In the genomic region with DNA sequence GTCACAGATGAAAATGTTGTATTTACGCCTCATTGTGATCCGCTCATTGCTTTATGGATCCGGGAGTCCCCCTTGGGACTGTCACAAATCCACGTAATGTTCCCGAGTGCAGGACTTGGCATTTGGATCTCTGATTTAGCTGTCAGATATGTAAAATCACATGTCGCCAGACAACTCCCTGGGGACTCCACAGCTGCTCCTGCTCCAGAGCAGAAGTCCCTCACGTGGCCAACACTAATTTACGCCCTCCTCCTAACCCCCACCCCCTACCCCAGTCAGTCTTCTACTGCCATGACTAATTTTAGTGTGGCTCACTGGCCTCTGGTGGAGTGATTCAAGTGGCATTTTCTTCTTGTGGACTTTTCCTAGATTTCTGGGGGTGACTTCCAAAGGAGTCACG, we compare ENCODE assay signal across 11 mouse cellular contexts.
A peak's percentile ranks its signal among the peaks of the same experiment; 100 is the strongest.
DNase-seq lines count a peak whose midpoint lies in the region; ATAC-seq and TF ChIP-seq lines count a peak whose summit lies in the region.
"Had no signal": no experiment of that assay in that cellular context is flagged by ENCODE, and none has a peak within 500 bp of the region (broad histone marks: within the 10 kb centered on the region; RNA-seq: fewer than 3 reads in every experiment).

No protein-coding gene starts in this region.

- H3K4me1 ChIP-seq in hindbrain, postnatal 0 days (ENCODE audit: insufficient read depth, low read length) = no peaks in the 10 kb centered on the region
- H3K4me1 ChIP-seq in hindbrain, embryonic 14.5 days (replicated peaks; ENCODE audit: control insufficient read depth, insufficient read depth, low read length) = peaks cover 8% of the 10 kb centered on the region; the same call in 1 of the 2 replicates
- no peaks in the 10 kb centered on the region for H3K4me1 ChIP-seq in embryonic facial prominence, embryonic 11.5 days (ENCODE audit: control insufficient read depth, insufficient read depth, low read length)
- H3K4me1 ChIP-seq: hindbrain, embryonic 15.5 days had no signal

- TF ChIP-seq CTCF in hindbrain, postnatal 0 days (IDR thresholded peaks at IDR 0.05; ENCODE audit: low read depth) = no peak

- ATAC-seq in hindbrain, postnatal 0 days = no peak
- no peak for ATAC-seq in hindbrain, embryonic 14.5 days (ENCODE audit: low FRiP score)
- ATAC-seq in embryonic facial prominence, embryonic 11.5 days (replicated peaks; ENCODE audit: insufficient number of reproducible peaks, low FRiP score, low TSS enrichment, low read depth) = no peak

- WGBS in hindbrain, postnatal 0 days = 42% methylated on average over 9 of the region's 9 CpGs
- 33% methylated on average over 9 of the region's 9 CpGs for WGBS in hindbrain, embryonic 14.5 days
- WGBS in embryonic facial prominence, embryonic 11.5 days = 54% methylated on average over 9 of the region's 9 CpGs

- H3K27ac ChIP-seq in hindbrain, postnatal 0 days = no peak overlapping the region
- H3K27ac ChIP-seq in hindbrain, embryonic 14.5 days = no peak overlapping the region
- no peak overlapping the region for H3K27ac ChIP-seq in embryonic facial prominence, embryonic 11.5 days (replicated peaks; ENCODE audit: low read depth, low read length)
- H3K27ac ChIP-seq: hindbrain, embryonic 15.5 days; limb, embryonic 13.5 days had no signal

- no peaks in the 10 kb centered on the region for H3K36me3 ChIP-seq in hindbrain, postnatal 0 days (ENCODE audit: insufficient read depth, low read length)
- H3K36me3 ChIP-seq in hindbrain, embryonic 14.5 days (replicated peaks; ENCODE audit: control insufficient read depth, insufficient read depth) = no peaks in the 10 kb centered on the region
- no peaks in the 10 kb centered on the region for H3K36me3 ChIP-seq in embryonic facial prominence, embryonic 11.5 days (replicated peaks; ENCODE audit: control insufficient read depth, insufficient read depth, low read depth, low read length)
- H3K36me3 ChIP-seq: hindbrain, embryonic 15.5 days; limb, embryonic 13.5 days had no signal

- no peaks in the 10 kb centered on the region for H3K9me3 ChIP-seq in hindbrain, postnatal 0 days (ENCODE audit: low read length)
- no peaks in the 10 kb centered on the region for H3K9me3 ChIP-seq in hindbrain, embryonic 14.5 days (ENCODE audit: control insufficient read depth, low read length)
- no peaks in the 10 kb centered on the region for H3K9me3 ChIP-seq in embryonic facial prominence, embryonic 11.5 days (replicated peaks; ENCODE audit: control insufficient read depth, low read length)
- H3K9me3 ChIP-seq: hindbrain, embryonic 15.5 days; limb, embryonic 13.5 days had no signal

- DNase-seq in hindbrain, postnatal 0 days (ENCODE audit: low spot score) = peak; percentile 22
- no peak for DNase-seq in hindbrain, embryonic 14.5 days (ENCODE audit: low spot score)
- DNase-seq in B cell, adult 2 months = peak; percentile 51 to 58
- peak; percentile 46 for DNase-seq in embryonic facial prominence, embryonic 11.5 days (ENCODE audit: low spot score)
- peak; percentile 38 for DNase-seq in kidney, postnatal 14 days
- DNase-seq in right cerebral cortex, adult 2 months (ENCODE audit: low spot score in 2 of 2) = no peak
- no peak for DNase-seq in cerebellum, postnatal 25 days
- no peak for DNase-seq in adrenal gland, adult 2 months
- DNase-seq: thymus, postnatal 36 days had no signal

- no peak overlapping the region for H3K4me2 ChIP-seq in hindbrain, postnatal 0 days (ENCODE audit: low read depth, low read length)
- H3K4me2 ChIP-seq in hindbrain, embryonic 14.5 days (replicated peaks) = no peak overlapping the region
- no peak overlapping the region for H3K4me2 ChIP-seq in embryonic facial prominence, embryonic 11.5 days (ENCODE audit: low read depth, low read length)
- H3K4me2 ChIP-seq: hindbrain, embryonic 15.5 days; limb, embryonic 13.5 days had no signal

- no peaks in the 10 kb centered on the region for H3K27me3 ChIP-seq in hindbrain, postnatal 0 days (ENCODE audit: insufficient read depth, low read length)
- no peaks in the 10 kb centered on the region for H3K27me3 ChIP-seq in hindbrain, embryonic 14.5 days (ENCODE audit: control insufficient read depth, insufficient read depth, low read length)
- H3K27me3 ChIP-seq in embryonic facial prominence, embryonic 11.5 days (ENCODE audit: control insufficient read depth, insufficient read depth, low read length) = no peaks in the 10 kb centered on the region
- H3K27me3 ChIP-seq: hindbrain, embryonic 15.5 days; limb, embryonic 13.5 days had no signal

- no peak overlapping the region for H3K9ac ChIP-seq in hindbrain, postnatal 0 days (replicated peaks; ENCODE audit: low read length)
- no peak overlapping the region for H3K9ac ChIP-seq in hindbrain, embryonic 14.5 days
- H3K9ac ChIP-seq in embryonic facial prominence, embryonic 11.5 days (replicated peaks; ENCODE audit: low read length) = no peak overlapping the region
- H3K9ac ChIP-seq: hindbrain, embryonic 15.5 days; limb, embryonic 13.5 days had no signal

- H3K4me3 ChIP-seq in hindbrain, postnatal 0 days (ENCODE audit: low read length) = no peak overlapping the region
- no peak overlapping the region for H3K4me3 ChIP-seq in hindbrain, embryonic 14.5 days (replicated peaks; ENCODE audit: low read length)
- no peak overlapping the region for H3K4me3 ChIP-seq in embryonic facial prominence, embryonic 11.5 days (ENCODE audit: low read depth, low read length)
- H3K4me3 ChIP-seq: hindbrain, embryonic 15.5 days; limb, embryonic 13.5 days had no signal

Comparison
In these comparisons a context has a peak if more than half of its experiments do, and no peak if none do; other contexts are left out.
1. DNase-seq: peak in hindbrain, postnatal 0 days (single experiment), B cell, adult 2 months (2 of 2), embryonic facial prominence, embryonic 11.5 days (single experiment) and kidney, postnatal 14 days (single experiment); none in hindbrain, embryonic 14.5 days (single experiment), right cerebral cortex, adult 2 months (0 of 2), cerebellum, postnatal 25 days (0 of 2) and adrenal gland, adult 2 months (single experiment).